Mouse (Mus musculus) kidney, postnatal 0 days (tissue): ENCODE measurements at regions not wholly inside any gene's neighbourhood (a gene's known extent, or its start where the extent isn't known, plus 50 kb on each side); places are given as distances from the start of the nearest gene placed in this dataset.

Experiments used
- ATAC-seq: fragments of 200-750 bp; cut with Nextera tagmentation; replicated peaks from 2 replicates; pipeline ENCODE4 v1.8.0; 2017; ENCODE audit warnings: low read depth, moderate number of reproducible peaks, moderate TSS enrichment, moderate library complexity; ENCODE audit not compliant: low FRiP score
- DNase-seq: peaks from one replicate; pipeline ENCODE4 v3.0.0-alpha.2; 2016; ENCODE audit warnings: low spot score
- H3K27ac ChIP-seq: fragments of 300-500 bp; sonication (generic); 2 replicates; pipeline ENCODE4 v1.5.1; 2014; ENCODE audit warnings: mild to moderate bottlenecking
- H3K27me3 ChIP-seq: fragments of 300-500 bp; sonication (generic); 2 replicates; pipeline ENCODE4 v1.6.1; 2014; ENCODE audit warnings: low read length, mixed read lengths; ENCODE audit not compliant: insufficient read depth
- H3K36me3 ChIP-seq: fragments of 300-500 bp; sonication (generic); 2 replicates; pipeline ENCODE4 v1.6.1; 2014; ENCODE audit warnings: low read length, mixed read lengths; ENCODE audit not compliant: insufficient read depth
- H3K4me1 ChIP-seq: fragments of 300-500 bp; sonication (generic); replicated peaks from 2 replicates; pipeline ENCODE4 v1.6.1; 2014; ENCODE audit warnings: antibody characterized with exemption, low read length, mixed read lengths; ENCODE audit not compliant: insufficient read depth
- H3K4me2 ChIP-seq: fragments of 300-500 bp; sonication (generic); 2 replicates; pipeline ENCODE4 v1.6.1; 2014; ENCODE audit warnings: mild to moderate bottlenecking, low read length, moderate library complexity, mixed read lengths
- H3K4me3 ChIP-seq: fragments of 300-500 bp; sonication (generic); replicated peaks from 2 replicates; pipeline ENCODE4 v1.5.1; 2014; ENCODE audit warnings: low read depth, low read length
- H3K9ac ChIP-seq: fragments of 300-500 bp; sonication (generic); 2 replicates; pipeline ENCODE4 v1.6.1; 2014; ENCODE audit warnings: low read depth, low read length
- H3K9me3 ChIP-seq: fragments of 300-500 bp; sonication (generic); replicated peaks from 2 replicates; pipeline ENCODE4 v1.6.1; 2016; ENCODE audit warnings: low read length, inconsistent platforms, mixed read lengths
- CTCF ChIP-seq: IDR thresholded peaks from 2 replicates; pipeline ENCODE4 v1.5.1; 2016; ENCODE audit warnings: antibody characterized with exemption, low read depth, mild to moderate bottlenecking, moderate library complexity
- WGBS: fragments of 180-500 bp; shearing (Covaris S2); extraction: QIAGEN DNeasy Blood & Tissue Kit; methylation state at CpG from one replicate; pipeline ENCODE4 v1.1.7; 2014; 5-methylcytosine and 5-hydroxymethylcytosine counted together

DNA sequence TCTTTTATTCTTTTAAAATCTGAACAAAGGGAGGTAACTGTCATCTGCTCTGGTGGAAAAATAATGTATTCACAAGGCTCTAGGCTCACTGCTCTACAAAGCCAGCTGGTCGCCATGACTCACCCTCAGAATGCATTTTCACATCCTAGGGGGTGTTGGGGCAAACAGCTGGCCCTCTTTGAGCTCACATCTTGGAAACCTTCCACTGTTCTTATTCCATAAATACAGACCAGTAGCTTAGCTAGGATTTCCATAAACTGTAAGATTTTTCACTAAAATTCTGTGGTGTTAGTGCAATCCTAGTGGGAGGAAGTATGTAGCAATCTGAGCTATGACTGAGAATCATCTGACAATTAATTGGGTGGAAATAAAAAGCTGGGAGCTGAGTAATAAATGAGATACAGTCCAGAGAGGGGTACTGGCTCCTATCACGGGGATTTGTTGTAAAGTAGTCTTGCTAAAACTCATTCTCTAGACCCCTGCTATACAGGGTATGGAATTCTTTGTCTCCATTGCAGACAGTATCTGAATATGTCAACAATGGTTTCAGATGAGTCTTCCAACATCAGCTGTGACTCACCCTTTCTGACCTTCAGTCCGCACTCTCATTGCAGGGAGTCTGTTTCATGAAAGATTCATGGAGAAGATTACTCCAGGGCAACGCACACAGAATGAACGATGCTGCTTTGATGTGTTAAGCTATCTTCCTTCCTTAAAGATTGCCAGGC, 67.2 kb upstream of the Vav3 start:
- ATAC-seq (no peak), DNase-seq (peak; percentile 21)
- Histone ChIP-seq H3K4me2 (no peak overlapping the region), H3K27ac (no peak overlapping the region), H3K27me3 (no peaks in the 10 kb centered on the region), H3K4me3 (no peak overlapping the region), H3K9me3 (no peaks in the 10 kb centered on the region), H3K9ac (no peak overlapping the region), H3K4me1 (no peaks in the 10 kb centered on the region), H3K36me3 (no peaks in the 10 kb centered on the region)
- TF ChIP-seq CTCF: no peak
- 58% methylated on average over 5 of the region's 5 CpGs for WGBS

DNA sequence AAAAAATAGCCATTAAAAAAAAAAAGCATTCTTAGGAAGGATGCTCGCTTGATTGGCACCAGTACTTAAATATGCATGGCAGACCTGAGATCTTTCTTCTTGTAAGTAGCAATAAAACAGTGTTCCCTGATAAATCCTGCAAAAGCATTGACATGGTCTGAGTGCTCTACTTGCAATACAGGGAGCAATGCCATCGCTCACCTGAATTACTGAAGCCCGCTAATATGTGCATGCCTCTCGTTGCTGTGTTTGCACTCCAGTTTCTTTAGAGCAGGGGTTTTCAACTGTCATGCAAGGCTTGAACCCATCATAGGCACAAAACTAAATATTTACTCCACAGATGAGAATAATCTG, 66.7 kb upstream of the Vav3 start:
- Histone ChIP-seq H3K27ac (no peak overlapping the region), H3K4me3 (no peak overlapping the region), H3K9ac (no peak overlapping the region), H3K4me1 (no peaks in the 10 kb centered on the region), H3K4me2 (no peak overlapping the region), H3K9me3 (no peaks in the 10 kb centered on the region), H3K36me3 (no peaks in the 10 kb centered on the region), H3K27me3 (no peaks in the 10 kb centered on the region)
- TF ChIP-seq CTCF: no peak
- ATAC-seq (no peak), DNase-seq (no peak)
- WGBS: 86% methylated on average over 4 of the region's 4 CpGs

DNA sequence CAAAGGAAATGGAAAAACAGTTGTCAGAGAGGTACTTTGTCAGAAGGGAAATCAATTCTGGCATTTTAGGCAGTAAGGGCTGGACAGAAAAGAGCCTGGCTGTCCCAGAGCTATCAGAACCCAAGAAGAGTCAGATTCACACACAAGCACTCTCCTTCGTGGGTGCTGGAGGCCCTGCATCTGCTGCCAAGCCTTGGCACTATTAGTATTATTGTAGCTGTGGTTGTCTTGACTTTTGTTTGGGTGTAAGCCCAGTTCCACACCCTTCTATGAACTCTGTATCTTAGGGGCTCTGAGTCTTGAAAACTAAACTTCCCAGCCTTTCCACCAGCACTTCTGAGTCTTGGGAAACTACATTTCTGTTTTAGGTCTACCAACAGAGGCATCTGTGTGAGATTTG, 61.4 kb upstream of the Vav3 start:
- Histone ChIP-seq H3K9me3 (no peaks in the 10 kb centered on the region), H3K4me1 (no peaks in the 10 kb centered on the region), H3K36me3 (no peaks in the 10 kb centered on the region), H3K4me3 (no peak overlapping the region), H3K27ac (no peak overlapping the region), H3K4me2 (no peak overlapping the region), H3K27me3 (no peaks in the 10 kb centered on the region), H3K9ac (no peak overlapping the region)
- DNase-seq (no peak), ATAC-seq (no peak)
- TF ChIP-seq CTCF: no peak
- WGBS: 43% methylated on average over 1 of the region's 1 CpGs

DNA sequence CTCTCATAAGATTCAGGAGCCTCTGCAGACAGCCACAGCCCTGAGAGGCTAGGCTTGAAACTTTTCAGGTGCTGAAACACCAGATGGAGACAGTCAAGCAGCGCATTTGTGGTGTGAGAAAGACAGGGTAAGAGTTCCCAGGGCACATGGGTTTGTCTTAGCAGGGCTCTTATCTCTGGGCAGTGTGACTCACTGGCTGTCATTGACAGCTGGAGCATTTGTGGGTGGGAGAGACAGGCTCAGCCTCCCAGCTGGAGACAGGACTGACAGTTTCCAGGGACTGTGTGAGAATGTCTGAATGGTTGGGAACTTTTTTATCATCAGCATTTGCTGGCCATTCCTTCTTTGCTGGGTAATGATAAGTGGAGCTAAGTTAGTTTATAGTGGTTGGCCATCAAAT, 53.9 kb upstream of the Vav3 start:
- no peak for TF ChIP-seq CTCF
- no peak overlapping the region for H3K9ac ChIP-seq
- H3K9me3 ChIP-seq: no peaks in the 10 kb centered on the region
- no peak overlapping the region for H3K4me2 ChIP-seq
- no peak overlapping the region for H3K27ac ChIP-seq
- H3K27me3 ChIP-seq: no peaks in the 10 kb centered on the region
- H3K4me3 ChIP-seq: no peak overlapping the region
- DNase-seq (peak; percentile 28), ATAC-seq (no peak)
- no peaks in the 10 kb centered on the region for H3K4me1 ChIP-seq
- 28% methylated on average over 1 of the region's 1 CpGs for WGBS
- no peaks in the 10 kb centered on the region for H3K36me3 ChIP-seq
